Mouse (Mus musculus) kidney, embryonic 15.5 days (tissue): Measurements from ENCODE around the gene Gbp7. TPM values are rescaled to one million over a fixed set of nuclear protein-coding genes. Genes with fewer than 3 reads are reported as not detected.

Experiments
- ATAC-seq: fragments of 200-750 bp; cut with Nextera tagmentation; replicated peaks from 2 replicates; pipeline ENCODE4 v1.8.0; 2017; ENCODE audit warnings: moderate TSS enrichment; ENCODE audit not compliant: low FRiP score
- H3K27ac ChIP-seq: fragments of 300-500 bp; sonication (generic); 2 replicates; pipeline ENCODE4 v1.5.1; 2015; ENCODE audit warnings: mild to moderate bottlenecking, inconsistent platforms
- H3K27me3 ChIP-seq: fragments of 300-500 bp; sonication (generic); 2 replicates; pipeline ENCODE4 v1.6.1; 2015; ENCODE audit warnings: inconsistent platforms
- H3K36me3 ChIP-seq: fragments of 300-500 bp; sonication (generic); 2 replicates; pipeline ENCODE4 v1.6.1; 2015; ENCODE audit warnings: inconsistent platforms
- H3K4me1 ChIP-seq: fragments of 300-500 bp; sonication (generic); 2 replicates; pipeline ENCODE4 v1.6.1; 2015; ENCODE audit warnings: inconsistent platforms
- H3K4me2 ChIP-seq: fragments of 300-500 bp; sonication (generic); 2 replicates; pipeline ENCODE4 v1.6.1; 2015; ENCODE audit warnings: moderate library complexity, mild to moderate bottlenecking, inconsistent platforms
- H3K4me3 ChIP-seq: fragments of 300-500 bp; sonication (generic); replicated peaks from 2 replicates; pipeline ENCODE4 v1.5.1; 2015; ENCODE audit warnings: mild to moderate bottlenecking, inconsistent platforms
- H3K9ac ChIP-seq: fragments of 300-500 bp; sonication (generic); 2 replicates; pipeline ENCODE4 v1.6.1; 2015; ENCODE audit warnings: mild to moderate bottlenecking, inconsistent platforms
- H3K9me3 ChIP-seq: fragments of 300-500 bp; sonication (generic); replicated peaks from 2 replicates; pipeline ENCODE4 v1.6.1; 2016; ENCODE audit warnings: inconsistent platforms
- WGBS: fragments of 180-500 bp; shearing (Covaris S2); methylation state at CpG from one replicate; pipeline ENCODE4 v1.1.7; 2015; ENCODE audit warnings: mixed read lengths; 5-methylcytosine and 5-hydroxymethylcytosine counted together
- polyA plus RNA-seq: library from polyadenylated mRNA; unstranded; fragments of >200 nt; fragmentation: Nextera tagmentation; extraction: Ambion mirVana; gene quantifications from 2 replicates; pipeline ENCODE4 v1.2.1, GENCODE M21; 2015

Gene Gbp7
- polyA plus RNA-seq: 2.6 and 3.3 TPM in 2 replicates

GRCm38 (mm10) chr3:142530087-142530953 is at the start of gene Gbp7:
TSS of gene Gbp7 (plus strand) at chr3:142530342.
- Histone ChIP-seq H3K4me2 (peak within 1 kb of the TSS; percentile 95), H3K9ac (peak within 1 kb of the TSS; percentile 39), H3K36me3 (no peaks in the 10 kb centered on the region), H3K27ac (0 out of 2 replicates have a peak within 1 kb of the TSS, but pooled peaks have one; percentile 28), H3K9me3 (no peaks in the 10 kb centered on the region), H3K27me3 (peaks cover 4% of the 10 kb centered on the region; the same call in 1 of the 2 replicates), H3K4me3 (peak within 1 kb of the TSS; percentile 63), H3K4me1 (peaks cover 6% of the 10 kb centered on the region)
- WGBS: 1% methylated on average over 30 of the region's 30 CpGs
- peak; percentile 89 for ATAC-seq

GRCm38 (mm10) chr3:142490465-142490864 is 39.7 kb upstream of the Gbp7 start:
- Histone ChIP-seq H3K36me3 (no peaks in the 10 kb centered on the region), H3K27me3 (0 out of 2 replicates have a peak, but pooled peaks cover 7% of the 10 kb centered on the region), H3K4me3 (no peak overlapping the region), H3K27ac (no peak overlapping the region), H3K9me3 (no peaks in the 10 kb centered on the region), H3K4me1 (no peaks in the 10 kb centered on the region), H3K9ac (no peak overlapping the region), H3K4me2 (no peak overlapping the region)
- ATAC-seq: peak; percentile 73; the same call in 1 of the 2 replicates
- WGBS: 67% methylated on average over 1 of the region's 1 CpGs

GRCm38 (mm10) chr3:142493536-142494061 is 36.5 kb upstream of the Gbp7 start, which contains the start of gene Gbp5:
TSS of gene Gbp5 (plus strand) at chr3:142493978.
- Histone ChIP-seq H3K9me3 (no peaks in the 10 kb centered on the region), H3K36me3 (no peaks in the 10 kb centered on the region), H3K4me3 (no peak within 1 kb of the TSS), H3K9ac (no peak within 1 kb of the TSS), H3K4me1 (no peaks in the 10 kb centered on the region), H3K4me2 (no peak within 1 kb of the TSS), H3K27ac (no peak within 1 kb of the TSS), H3K27me3 (peaks cover 15% of the 10 kb centered on the region; the same call in 1 of the 2 replicates)
- ATAC-seq: no peak; the same call in 1 of the 2 replicates
- 71% methylated on average over 6 of the region's 6 CpGs for WGBS

- no peaks in the 10 kb centered on the region for H3K9me3 ChIP-seq
- no peak for ATAC-seq
- 92% methylated on average over 5 of the region's 5 CpGs for WGBS
- H3K4me2 ChIP-seq: no peak overlapping the region
- H3K4me3 ChIP-seq: no peak overlapping the region
- no peak overlapping the region for H3K27ac ChIP-seq
- no peaks in the 10 kb centered on the region for H3K4me1 ChIP-seq
- no peaks in the 10 kb centered on the region for H3K36me3 ChIP-seq
- H3K9ac ChIP-seq: no peak overlapping the region
- H3K27me3 ChIP-seq: peaks cover 12% of the 10 kb centered on the region; the same call in 1 of the 2 replicates
Observed at GRCm38 (mm10) chr3:142495146-142495655, 34.9 kb upstream of the Gbp7 start.

- no peaks in the 10 kb centered on the region for H3K4me1 ChIP-seq
- H3K4me2 ChIP-seq: peak overlapping the region; percentile 43
- no peak for ATAC-seq
- no peak overlapping the region for H3K9ac ChIP-seq
- no peak overlapping the region for H3K27ac ChIP-seq
- WGBS: 48% methylated on average over 14 of the region's 14 CpGs
- H3K4me3 ChIP-seq: 0 out of 2 replicates have a peak overlapping the region, but pooled peaks have one; percentile 6
- H3K27me3 ChIP-seq: peaks cover 9% of the 10 kb centered on the region; the same call in 1 of the 2 replicates
- H3K9me3 ChIP-seq: no peaks in the 10 kb centered on the region
- no peaks in the 10 kb centered on the region for H3K36me3 ChIP-seq
Observed at GRCm38 (mm10) chr3:142496113-142497101, 33.7 kb upstream of the Gbp7 start.

- no peaks in the 10 kb centered on the region for H3K4me1 ChIP-seq
- peaks cover 8% of the 10 kb centered on the region; the same call in 1 of the 2 replicates for H3K27me3 ChIP-seq
- H3K9ac ChIP-seq: no peak overlapping the region
- WGBS: 61% methylated on average over 15 of the region's 15 CpGs
- no peak overlapping the region for H3K4me3 ChIP-seq
- H3K36me3 ChIP-seq: no peaks in the 10 kb centered on the region
- no peak for ATAC-seq
- H3K4me2 ChIP-seq: peak overlapping the region; percentile 43
- H3K27ac ChIP-seq: no peak overlapping the region
- H3K9me3 ChIP-seq: no peaks in the 10 kb centered on the region
Observed at GRCm38 (mm10) chr3:142497123-142497841, 32.9 kb upstream of the Gbp7 start.

- H3K27me3 ChIP-seq: peaks cover 8% of the 10 kb centered on the region; the same call in 1 of the 2 replicates
- no peak overlapping the region for H3K9ac ChIP-seq
- H3K36me3 ChIP-seq: no peaks in the 10 kb centered on the region
- no peak for ATAC-seq
- no peaks in the 10 kb centered on the region for H3K9me3 ChIP-seq
- no peak overlapping the region for H3K27ac ChIP-seq
- H3K4me1 ChIP-seq: no peaks in the 10 kb centered on the region
- WGBS: 89% methylated on average over 5 of the region's 5 CpGs
- no peak overlapping the region for H3K4me3 ChIP-seq
- no peak overlapping the region for H3K4me2 ChIP-seq
Observed at GRCm38 (mm10) chr3:142498941-142499340, 31.2 kb upstream of the Gbp7 start.

GRCm38 (mm10) chr3:142528116-142528515 is 2.0 kb upstream of the Gbp7 start:
- 87% methylated on average over 3 of the region's 3 CpGs for WGBS
- no peak overlapping the region for H3K9ac ChIP-seq
- H3K4me1 ChIP-seq: peaks cover 6% of the 10 kb centered on the region
- H3K27ac ChIP-seq: no peak overlapping the region
- H3K4me3 ChIP-seq: no peak overlapping the region
- no peak overlapping the region for H3K4me2 ChIP-seq
- H3K36me3 ChIP-seq: no peaks in the 10 kb centered on the region
- ATAC-seq: no peak
- peaks cover 4% of the 10 kb centered on the region; the same call in 1 of the 2 replicates for H3K27me3 ChIP-seq
- H3K9me3 ChIP-seq: no peaks in the 10 kb centered on the region

GRCm38 (mm10) chr3:142529597-142529996 is 545 bp upstream of the Gbp7 start:
- Histone ChIP-seq H3K36me3 (no peaks in the 10 kb centered on the region), H3K4me1 (peaks cover 6% of the 10 kb centered on the region), H3K4me2 (peak overlapping the region; percentile 95), H3K4me3 (peak overlapping the region; percentile 63), H3K9ac (no peak overlapping the region; the same call in 1 of the 2 replicates), H3K27ac (no peak overlapping the region), H3K9me3 (no peaks in the 10 kb centered on the region), H3K27me3 (peaks cover 4% of the 10 kb centered on the region; the same call in 1 of the 2 replicates)
- ATAC-seq: no peak
- 58% methylated on average over 2 of the region's 2 CpGs for WGBS

- H3K4me3 ChIP-seq: no peak overlapping the region
- H3K4me1 ChIP-seq: peaks cover 6% of the 10 kb centered on the region
- no peak overlapping the region for H3K9ac ChIP-seq
- H3K36me3 ChIP-seq: no peaks in the 10 kb centered on the region
- H3K27ac ChIP-seq: no peak overlapping the region
- 89% methylated on average over 3 of the region's 3 CpGs for WGBS
- no peaks in the 10 kb centered on the region for H3K9me3 ChIP-seq
- peaks cover 4% of the 10 kb centered on the region; the same call in 1 of the 2 replicates for H3K27me3 ChIP-seq
- no peak overlapping the region for H3K4me2 ChIP-seq
- ATAC-seq: no peak
Observed at GRCm38 (mm10) chr3:142531595-142531994, 1.5 kb downstream of the Gbp7 start.
